Mouse (Mus musculus) ovary, adult 18-20 months (tissue): ENCODE data around the gene Rabep1.

Experiments
- DNase-seq: peaks from one replicate; pipeline ENCODE4 v3.0.0; 2022; ENCODE audit warnings: low spot score, mixed read lengths

Rabep1 gene

GRCm38 (mm10) chr11:70844559-70845456 is at the start of gene Rabep1:
Rabep1 (plus strand) TSS chr11:70844778.
- DNase-seq = peak; percentile 92

- no peak for DNase-seq
These were observed 42.2 kb upstream of the Rabep1 start for GRCm38 (mm10) chr11:70802208-70802864.

- no peak for DNase-seq
These were observed 41.7 kb upstream of the Rabep1 start for GRCm38 (mm10) chr11:70802865-70803261.

GRCm38 (mm10) chr11:70803711-70804200 is 40.8 kb upstream of the Rabep1 start:
- no peak for DNase-seq

GRCm38 (mm10) chr11:70804395-70804794 is 40.2 kb upstream of the Rabep1 start:
- DNase-seq = no peak

- DNase-seq = no peak
These were observed 38.9 kb upstream of the Rabep1 start for GRCm38 (mm10) chr11:70805641-70806175.

- no peak for DNase-seq
These were observed 37.9 kb upstream of the Rabep1 start for GRCm38 (mm10) chr11:70806697-70807096.

GRCm38 (mm10) chr11:70807630-70808029 is 36.9 kb upstream of the Rabep1 start:
- DNase-seq = no peak

GRCm38 (mm10) chr11:70808101-70808500 is 36.5 kb upstream of the Rabep1 start:
- no peak for DNase-seq

- no peak for DNase-seq
These were observed 35.6 kb upstream of the Rabep1 start for GRCm38 (mm10) chr11:70809011-70809410.

- DNase-seq = no peak
These were observed 33.5 kb upstream of the Rabep1 start for GRCm38 (mm10) chr11:70811041-70811440.

- DNase-seq = no peak
These were observed 32.9 kb upstream of the Rabep1 start for GRCm38 (mm10) chr11:70811471-70812240.

- DNase-seq = no peak
These were observed 32.2 kb upstream of the Rabep1 start, which contains the start of gene Scimp for GRCm38 (mm10) chr11:70812365-70812764. Scimp (minus strand) TSS chr11:70812586.

- DNase-seq = no peak
These were observed 29.5 kb upstream of the Rabep1 start for GRCm38 (mm10) chr11:70815071-70815470.

- DNase-seq = no peak
These were observed 29.0 kb upstream of the Rabep1 start for GRCm38 (mm10) chr11:70815498-70816078.

GRCm38 (mm10) chr11:70816770-70817169 is 27.8 kb upstream of the Rabep1 start:
- DNase-seq = no peak

GRCm38 (mm10) chr11:70820120-70820519 is 24.5 kb upstream of the Rabep1 start:
- DNase-seq = no peak

- peak; percentile 44 for DNase-seq
These were observed 22.6 kb upstream of the Rabep1 start for GRCm38 (mm10) chr11:70821728-70822591.

- no peak for DNase-seq
These were observed 18.4 kb upstream of the Rabep1 start for GRCm38 (mm10) chr11:70826207-70826606.

- no peak for DNase-seq
These were observed 15.5 kb upstream of the Rabep1 start for GRCm38 (mm10) chr11:70828975-70829615.
